Mouse (Mus musculus) ovary, adult 18-20 months (tissue): ENCODE results near the gene Cpt1b.

ENCODE experiments used
- DNase-seq: peaks from one replicate; pipeline ENCODE4 v3.0.0; 2022; ENCODE audit warnings: low spot score, mixed read lengths

The Cpt1b gene

DNA sequence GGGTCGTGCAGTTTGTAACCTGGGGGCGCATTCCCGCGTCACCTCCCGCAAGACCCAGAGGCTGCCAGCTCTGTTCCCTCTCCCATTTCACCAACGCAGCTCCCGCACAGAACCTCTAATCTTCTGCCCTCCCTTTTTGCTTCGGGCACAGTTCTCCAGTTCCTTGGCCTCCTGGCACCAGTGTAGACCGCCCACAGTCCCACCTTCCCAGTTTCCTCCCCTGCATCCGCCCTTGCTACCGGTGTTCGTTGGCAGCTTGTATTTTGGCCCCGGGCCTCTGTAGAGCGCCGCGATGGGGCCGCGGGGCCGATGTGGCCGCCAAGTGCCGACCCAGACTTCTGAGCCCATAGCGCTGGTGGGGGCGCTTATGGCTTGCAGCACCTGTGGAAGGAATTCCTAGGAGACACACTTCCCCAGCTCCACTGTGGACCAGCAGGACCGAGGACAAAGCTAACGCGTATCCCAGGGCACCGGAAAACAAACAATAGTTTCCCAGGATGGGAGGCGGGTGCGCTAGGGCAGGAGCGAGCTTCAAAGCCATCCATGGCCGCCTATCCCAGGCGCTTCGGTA is 46.7 kb downstream of the Cpt1b start, which contains the start of gene Odf3b:
TSS of gene Odf3b (minus strand) at position 452 of the 571 bp plus-strand sequence.
- no peak for DNase-seq

DNA sequence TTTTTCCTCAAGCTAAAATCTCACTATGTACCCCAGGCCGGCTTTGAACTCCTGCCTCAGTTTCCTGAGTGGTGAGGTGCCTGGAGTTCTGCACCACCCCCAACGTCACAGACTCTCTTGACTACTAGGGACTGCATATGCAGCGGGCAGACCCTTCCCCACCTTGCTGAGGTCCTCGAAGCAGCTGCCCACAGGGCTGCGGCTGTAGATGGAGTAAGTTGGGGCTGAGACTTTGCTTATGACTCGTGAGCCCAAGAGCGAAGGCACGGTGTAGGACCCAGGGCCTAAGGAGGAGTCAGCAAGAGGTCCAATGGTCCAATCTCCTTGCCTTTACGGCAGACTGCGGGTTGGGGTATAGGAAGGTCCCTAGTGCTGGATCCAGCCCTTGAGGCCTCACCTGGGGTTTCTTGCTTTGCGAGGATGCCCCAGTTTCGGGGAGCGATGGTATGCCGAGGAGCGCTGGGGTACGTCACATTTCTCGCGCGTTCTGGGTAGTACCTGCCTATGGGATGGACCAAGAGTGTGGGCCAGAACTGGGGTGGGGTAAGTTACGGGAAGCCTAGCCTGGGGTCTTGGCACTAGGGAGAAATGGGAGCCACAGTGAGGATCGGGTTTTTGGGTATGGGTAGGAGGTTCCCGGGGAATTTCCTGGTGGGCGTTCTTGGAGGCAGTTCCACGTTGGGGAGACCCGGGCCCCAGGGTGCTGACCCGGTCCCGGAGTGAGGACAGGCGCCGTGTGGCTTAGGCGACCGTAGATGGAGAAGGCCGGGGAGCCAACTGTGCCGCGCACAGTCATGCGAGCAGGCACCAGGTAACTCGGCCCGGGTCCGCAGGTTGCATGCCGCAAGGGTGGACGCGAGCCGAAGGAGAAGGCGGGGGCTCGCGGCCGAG is 47.5 kb downstream of the Cpt1b start:
- no peak for DNase-seq

DNA sequence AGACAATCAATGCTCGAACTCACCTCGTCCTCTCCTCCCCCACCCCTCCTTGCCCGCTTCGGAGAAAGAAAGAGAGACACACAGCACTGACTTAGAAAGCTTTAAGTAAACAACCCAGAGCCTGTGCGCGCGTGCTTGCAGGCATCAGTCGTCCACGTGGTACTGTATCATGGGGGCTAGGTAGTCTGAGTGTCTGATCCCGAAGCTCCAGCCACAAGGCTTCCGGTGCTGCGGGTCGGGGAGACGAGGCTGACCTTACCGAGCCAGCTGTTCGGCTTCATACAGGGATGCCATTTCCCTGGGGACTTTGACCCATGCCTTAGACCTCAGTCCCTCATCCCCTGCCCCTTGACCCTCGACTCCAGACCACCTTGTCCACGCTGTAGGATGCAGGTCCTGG is 48.3 kb downstream of the Cpt1b start:
- no peak for DNase-seq

DNA sequence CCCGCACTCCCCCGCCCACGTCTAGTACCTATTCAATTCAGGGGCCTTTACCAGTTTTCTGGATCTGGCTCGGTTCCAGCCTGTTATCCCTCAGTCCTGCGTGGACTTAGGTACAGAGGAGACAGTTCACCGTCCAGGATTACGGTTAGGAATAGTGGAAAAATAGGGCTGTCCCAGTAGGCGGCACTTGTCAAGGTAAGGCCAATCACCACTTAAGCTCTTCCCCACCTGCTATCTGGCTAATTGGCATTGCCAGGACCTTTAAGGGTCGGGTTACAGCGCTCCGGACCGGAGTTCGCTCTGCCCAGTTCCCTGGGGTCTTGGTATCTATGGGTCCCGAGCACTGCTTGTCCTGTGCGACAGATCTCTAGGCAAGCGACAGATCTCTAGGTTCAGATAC is 48.7 kb downstream of the Cpt1b start, which contains the start of gene Tymp:
TSS of gene Tymp (minus strand) at position 83 of the 400 bp plus-strand sequence.
- DNase-seq = no peak

DNA sequence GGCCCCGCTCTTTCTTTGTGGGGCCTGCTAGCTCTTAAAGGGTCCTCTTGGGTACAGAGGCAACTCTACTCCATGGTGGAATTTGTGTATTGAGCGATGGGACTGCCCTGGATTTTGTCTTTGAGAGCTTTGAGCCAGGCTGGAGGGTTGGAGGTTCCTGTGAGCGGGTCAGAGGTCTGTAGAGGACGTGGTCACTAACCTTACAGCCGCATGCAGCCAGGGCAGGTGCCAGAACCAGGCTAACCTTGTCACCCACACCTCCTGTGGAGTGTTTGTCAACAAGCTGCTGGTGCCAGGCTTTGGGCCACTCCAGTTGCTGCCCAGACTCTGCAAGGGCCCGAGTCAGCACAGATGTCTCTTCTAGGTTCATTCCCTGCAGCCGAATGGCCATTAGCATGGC is 49.6 kb downstream of the Cpt1b start:
- no peak for DNase-seq

DNA sequence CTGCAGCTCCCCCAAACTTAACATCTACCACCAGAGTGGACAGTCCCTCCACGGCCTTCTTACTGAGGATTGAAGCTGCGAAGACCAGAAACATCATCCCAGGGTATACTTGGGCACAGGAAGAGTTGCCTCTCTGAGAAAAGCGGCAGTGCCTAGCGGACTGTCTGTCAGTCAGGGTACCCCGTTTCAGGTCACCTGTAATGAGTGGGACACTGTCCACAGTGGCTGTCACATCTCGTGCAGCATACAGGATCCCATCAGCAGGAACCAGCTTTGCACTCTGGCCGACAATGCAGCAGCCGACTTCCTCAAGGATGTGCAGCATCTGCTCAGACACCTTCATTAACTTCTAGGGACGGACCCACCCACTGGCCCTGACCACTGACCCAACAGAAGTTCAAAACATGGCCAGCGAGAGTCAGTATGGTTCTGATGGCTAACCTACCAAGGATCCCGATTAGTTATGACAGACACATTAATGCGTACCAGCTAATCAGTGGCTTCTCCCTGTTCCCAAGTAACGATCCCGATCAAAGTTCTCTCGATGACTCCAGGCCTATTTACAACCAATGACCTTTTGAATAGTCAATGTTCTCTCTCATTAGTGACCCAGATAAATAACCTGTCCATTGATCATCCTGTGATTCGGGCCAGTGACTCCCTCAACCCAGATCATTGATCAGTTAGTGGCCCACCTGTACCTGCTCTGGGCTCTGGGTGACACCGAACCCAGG is 50.7 kb downstream of the Cpt1b start:
- no peak for DNase-seq

DNA sequence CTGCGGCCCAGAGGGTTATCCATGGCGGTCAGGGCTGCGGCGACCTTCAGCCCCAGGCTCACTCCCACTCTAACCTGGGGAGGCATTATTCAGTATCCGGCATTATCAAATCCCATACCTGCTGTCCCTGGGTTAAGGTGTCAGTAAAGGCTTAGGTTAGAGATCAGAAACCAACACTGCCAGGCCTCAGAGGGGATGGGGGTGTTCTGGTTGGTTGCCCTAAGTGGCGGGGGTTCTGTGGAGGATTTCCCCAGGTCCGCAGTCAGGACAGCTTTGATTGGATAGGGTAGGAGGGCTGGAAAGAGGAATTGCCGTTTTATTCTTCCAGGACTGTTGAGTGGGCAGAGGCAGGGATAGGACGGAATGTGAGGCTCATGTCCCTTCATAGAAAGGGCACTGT is 51.3 kb downstream of the Cpt1b start:
- no peak for DNase-seq

DNA sequence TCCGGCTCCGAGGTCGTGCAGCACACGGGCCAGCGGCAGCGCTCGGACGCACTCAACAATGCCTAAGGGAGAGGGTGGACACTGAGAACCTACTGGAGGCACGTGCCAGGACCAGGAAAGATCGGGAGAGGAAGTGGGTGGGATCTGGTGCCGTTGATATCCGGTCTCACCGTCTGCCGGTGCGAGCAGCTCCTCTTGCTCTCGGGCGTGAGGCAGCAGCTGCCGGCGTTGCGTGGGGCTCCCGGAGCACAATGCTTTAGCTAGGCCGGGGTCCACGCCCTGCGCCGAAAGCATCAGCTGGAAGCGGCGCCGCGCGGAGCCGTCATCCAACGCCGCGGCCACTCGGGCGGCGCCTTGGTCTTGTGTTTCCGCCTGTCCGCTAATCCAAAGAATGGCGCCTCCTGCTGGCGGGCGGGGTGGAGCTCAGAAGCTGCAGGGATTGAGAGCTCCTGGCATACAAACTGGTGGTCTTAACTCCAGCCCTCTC is 51.9 kb downstream of the Cpt1b start, which contains the start of gene Sco2:
TSS of gene Sco2 (minus strand) at position 85 of the 487 bp plus-strand sequence.
- DNase-seq = peak; percentile 73

DNA sequence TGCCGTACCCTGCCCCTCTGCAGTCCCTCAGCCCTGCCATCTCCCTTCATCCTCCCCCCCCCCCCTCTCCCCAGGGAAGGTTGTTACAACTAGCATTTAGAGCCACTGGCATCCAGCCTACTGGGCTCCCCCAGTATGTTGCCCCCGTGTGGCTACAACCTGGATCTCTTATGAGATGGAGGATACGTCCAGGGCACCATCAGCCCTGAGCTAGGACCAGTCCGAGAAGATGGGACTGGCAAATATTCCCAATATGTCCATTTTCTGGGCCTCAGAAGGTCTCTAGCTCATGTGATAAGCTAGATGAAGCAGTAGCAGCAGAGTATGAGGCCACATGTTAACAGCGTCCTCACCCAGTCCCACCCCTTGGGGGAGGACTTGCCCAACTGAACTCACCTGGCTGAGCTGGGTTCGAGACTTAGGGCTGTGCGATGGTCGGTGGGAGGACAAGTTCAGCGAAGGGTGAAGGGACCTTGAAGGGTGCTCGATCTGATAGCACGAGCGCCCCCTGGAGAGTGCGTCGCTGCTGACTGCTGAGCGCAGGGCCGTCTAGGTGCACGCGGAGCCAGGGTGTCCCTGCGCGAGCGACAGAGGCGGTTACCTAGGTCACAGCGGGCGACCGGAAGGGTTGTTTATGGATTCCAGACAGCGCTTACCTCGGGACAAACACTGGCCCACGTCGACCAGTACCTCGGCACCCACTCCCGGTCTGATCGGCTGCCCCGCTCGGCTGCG is 52.5 kb downstream of the Cpt1b start:
- DNase-seq = peak; percentile 63

DNA sequence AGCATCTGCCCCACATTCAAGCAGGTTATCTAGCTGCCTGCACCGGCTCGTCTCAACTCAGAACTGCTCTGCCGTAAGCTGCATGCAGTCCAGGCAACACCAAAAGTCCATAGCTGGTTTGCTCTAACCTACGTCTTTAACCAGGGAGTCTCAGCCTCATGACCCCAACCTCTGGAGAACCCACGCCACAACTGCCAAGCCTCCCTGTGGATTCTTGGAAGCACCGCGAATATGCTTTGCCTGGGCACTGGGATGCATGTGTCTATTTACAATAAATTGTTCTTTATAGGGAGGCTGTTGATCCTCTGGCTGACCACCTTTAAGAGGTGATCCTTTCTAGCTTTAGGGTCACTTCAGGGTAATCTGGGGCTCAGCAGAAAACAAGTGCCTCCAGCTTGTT is 53.1 kb downstream of the Cpt1b start:
- DNase-seq = no peak

DNA sequence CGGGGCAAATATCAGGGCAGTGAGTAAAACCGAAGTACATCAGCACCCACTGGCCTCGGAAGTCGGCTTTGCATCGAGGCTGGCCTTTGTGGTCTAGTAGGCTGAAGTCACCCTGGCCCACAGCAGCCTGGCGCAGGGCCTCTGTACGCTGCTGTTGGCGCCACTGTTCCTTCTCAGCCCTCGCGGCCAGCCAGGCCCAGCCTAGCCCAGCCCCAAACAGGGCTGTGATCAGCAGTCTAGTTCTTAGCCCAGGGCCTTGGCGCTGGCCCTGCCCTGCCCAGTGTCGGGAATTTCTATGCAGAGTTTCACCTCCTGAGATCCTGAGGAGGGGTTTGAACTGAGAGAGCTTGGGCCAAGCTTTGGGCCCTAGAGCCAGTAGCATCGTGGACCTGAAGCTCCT is 53.6 kb downstream of the Cpt1b start:
- no peak for DNase-seq
